Mouse (Mus musculus): ENCODE data around the gene Scamp4.

Gene Scamp4

DNA sequence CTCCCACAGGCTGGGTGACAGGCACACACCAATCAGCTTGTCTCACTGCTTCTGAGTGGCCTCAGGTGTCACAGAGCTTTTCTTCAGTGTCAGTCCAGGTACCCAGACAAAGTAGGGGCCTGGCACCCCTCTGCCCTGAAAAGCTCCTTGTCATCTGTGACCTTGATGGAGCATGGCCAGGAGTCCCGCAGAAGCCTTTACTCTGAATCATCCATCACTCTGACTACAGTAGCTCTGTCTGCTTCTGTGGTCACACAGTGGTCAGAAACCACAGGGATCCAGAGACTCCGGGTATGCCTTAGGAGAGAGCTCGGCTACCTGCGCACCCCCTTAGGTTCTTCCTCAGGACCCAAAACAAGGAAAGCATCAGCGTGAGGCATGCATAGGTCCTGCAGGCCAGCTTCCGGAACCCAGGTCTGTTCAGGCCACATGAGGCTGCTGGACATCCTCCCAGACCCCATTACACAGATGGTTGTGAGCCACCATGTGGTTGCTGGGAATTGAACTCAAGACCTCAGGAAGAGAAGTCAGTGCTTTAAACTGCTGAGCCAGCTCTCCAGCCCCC is 50.6 kb downstream of the Scamp4 start:
- no peak for DNase-seq (ENCODE audit: low read depth, low spot score)

DNA sequence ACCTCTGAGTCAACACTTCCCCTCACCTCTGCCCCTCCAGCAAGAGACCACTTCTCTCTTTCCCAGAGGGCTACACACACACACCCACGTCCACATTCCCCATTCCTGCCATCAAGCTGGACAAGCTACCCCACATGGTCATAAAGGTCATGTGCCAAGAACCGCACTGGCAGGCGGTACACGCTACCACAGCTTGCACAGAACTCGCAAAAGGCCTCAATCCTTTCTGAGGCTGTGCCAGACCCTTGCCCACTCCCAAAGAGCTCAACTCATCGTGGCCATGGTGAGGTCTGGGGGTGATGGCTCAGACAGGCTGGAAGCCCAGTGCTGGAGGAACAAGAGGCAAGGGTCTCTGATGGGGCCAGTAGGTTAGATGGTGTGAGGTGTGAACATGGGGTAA is 52.2 kb downstream of the Scamp4 start:
- no peak for DNase-seq (ENCODE audit: low read depth, low spot score)

DNA sequence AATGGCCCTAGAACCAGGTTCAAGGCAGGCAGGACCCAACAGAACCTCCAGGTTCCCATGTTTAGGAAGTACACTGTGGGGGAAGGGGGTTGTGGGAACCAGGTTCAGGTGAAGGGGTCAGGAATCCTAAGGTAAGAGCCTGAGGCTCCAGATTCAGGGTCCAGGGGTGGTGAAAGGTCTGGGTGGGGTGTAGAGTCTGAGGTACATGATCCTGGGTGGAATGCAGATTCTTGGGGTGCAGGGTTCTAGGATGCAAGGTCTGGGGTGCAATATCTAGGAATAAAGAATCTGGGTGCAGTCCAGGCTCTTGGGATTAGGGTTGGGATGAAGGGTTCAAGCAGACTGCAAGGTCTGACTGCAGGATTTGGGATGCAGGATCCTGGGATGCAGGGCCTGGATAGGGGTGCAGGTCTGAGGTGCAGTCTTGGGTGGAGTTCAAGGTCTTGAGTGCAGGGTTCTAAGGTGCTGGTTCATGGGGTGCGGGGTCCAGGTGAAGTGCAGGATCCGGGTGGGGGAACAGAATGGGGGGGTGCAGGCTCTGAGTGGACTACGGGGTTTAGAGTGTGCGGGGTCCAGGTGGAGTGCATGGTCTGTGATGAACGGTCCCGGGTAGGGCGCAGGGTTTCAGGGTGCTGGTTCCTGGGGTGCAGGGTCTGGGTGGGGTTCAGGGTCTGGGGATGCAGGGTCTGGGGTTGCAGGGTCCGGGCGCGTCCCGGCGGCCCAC is 52.9 kb downstream of the Scamp4 start:
- DNase-seq (ENCODE audit: low read depth, low spot score), result no peak

DNA sequence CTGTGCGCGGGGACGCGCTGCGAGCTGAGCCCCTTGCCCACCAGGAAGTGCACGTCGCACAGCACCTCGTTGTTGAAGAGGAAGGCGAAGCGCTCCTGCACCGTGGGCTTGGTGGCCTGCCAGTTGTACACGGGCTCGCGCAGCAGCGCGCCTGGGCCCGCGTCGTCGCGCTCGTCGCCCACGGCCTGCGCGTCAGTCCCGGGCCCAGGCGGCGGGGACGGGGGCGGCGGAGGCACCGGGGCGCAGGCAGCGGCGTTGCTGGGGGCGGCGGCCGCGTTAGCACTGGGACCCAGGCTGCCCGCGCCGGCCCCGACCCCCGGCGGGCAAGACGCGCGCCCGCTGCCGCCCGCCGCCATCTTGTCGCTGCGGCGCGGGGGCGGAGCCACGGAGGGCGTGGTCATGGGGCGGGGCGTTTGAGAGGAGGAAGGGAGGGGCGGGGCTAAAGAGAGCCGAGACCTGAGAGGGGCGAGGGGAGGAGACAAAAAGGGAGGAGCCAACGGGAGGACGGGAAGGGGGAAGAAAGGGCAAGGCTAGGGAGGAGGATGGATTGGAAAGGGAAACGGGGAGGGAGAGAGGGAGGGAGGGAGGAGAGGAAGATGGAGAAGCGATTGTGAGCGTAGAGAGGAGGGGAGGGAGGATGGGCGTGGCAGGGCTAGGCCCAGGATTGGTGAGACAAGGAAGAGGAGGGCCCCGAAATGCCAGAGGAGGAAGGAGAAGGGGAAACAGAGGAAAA is 53.6 kb downstream of the Scamp4 start:
- peak; percentile 94 for DNase-seq (ENCODE audit: low read depth, low spot score)

DNA sequence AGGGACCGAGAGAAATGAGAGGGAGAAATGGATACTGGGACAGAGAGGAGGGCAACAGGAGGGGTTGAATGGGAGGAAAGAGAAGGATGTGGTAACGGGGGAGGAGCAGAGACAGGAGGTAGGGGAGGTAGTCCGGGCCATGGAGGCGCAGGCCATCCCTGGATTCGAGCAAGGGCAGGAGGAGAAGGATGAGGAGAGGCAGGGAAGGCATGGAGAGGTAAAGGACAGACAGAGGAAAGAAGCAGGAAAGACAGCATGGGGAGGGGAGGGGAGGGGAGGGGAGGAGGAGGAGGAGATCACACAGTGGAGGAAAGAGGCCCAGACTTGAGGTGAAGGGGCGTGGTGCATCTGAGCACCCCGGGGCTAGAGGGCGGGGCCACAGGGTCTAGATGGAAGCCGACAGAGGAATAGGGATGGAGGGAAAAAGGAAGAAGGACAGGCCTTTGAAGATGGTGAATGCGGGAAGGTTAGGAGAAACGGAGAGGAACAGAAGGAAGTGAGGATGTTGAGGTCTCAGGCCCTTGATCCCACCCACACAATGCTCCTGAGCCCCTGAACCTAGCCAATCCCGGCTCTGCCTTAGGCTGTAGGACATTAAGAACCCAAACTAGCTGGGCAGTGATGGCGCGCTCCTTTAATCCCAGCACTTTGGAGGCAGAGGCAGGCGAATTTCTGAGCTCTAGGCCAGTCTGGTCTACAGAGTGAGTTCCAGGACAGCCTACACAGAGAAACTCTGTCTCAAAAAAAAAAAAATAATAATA is 54.4 kb downstream of the Scamp4 start, which contains the start of gene Btbd2:
Btbd2 (minus strand) TSS at position 209 of the 761 bp plus-strand sequence.
- DNase-seq (ENCODE audit: low read depth, low spot score), result peak; percentile 65

DNA sequence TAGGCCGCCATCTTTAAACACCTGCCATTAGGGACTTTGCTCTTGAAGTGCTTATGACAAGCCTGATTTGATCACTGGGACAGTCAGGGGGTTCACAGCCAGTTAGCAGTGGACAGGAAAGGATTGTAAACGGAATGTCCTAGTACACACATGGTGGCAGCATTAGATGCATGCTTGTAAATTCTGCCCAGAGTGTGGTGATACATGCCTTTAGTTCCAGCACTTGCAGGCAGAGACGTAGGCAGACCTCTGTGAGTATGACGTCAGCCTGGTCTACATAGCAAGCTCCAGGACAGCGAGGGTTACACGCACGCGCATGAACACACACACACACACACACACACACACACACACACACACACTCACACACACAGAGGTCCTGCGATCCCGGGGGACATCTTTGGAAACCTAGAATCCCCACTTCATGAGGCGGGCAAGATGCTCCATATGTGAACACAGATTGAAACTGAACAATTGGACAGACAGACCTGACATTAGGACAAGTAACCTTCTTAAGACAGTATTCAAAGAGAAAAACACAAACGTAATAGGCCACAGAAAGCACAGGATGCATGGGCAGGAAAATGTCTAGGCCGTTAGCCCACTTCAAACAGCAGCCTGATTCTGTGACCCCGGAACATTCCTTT is 55.6 kb downstream of the Scamp4 start:
- no peak for DNase-seq (ENCODE audit: low read depth, low spot score)

DNA sequence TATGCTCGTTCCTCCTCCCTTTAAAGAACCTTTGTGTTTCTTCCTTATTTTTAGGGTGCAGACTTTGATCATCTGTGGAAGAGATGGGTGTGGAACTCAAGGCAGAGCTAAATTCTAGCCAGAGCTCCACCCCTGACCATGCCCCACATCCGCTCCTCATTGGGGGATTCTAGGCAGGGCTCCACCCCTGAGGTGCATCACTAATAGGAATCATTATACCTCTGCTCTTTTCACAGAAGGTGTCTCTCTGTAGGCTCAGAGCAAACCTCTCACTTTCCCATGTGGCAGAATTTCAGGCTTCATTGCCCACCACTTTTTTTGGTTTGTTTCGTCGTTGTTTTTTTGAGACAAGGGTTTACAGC is 56.1 kb downstream of the Scamp4 start:
- no peak for DNase-seq (ENCODE audit: low read depth, low spot score)

DNA sequence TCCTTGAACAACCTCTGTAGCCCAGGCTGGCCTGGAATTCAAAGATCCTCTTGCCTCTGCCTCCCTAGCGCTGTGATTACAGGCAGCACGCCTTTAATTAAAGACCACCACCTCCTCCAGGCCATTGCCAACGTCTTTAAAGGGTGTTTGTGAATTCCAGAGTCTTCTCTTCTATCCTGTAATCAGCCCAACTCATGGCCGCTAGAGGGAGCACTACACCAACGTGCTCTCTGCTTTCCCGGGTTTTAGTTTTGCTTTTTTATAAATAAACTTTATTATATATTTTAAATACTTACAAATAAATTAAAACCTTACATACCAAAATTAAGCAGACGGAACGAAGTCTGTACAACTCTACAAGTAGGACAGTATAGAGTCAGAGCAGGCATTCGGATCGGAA is 56.5 kb downstream of the Scamp4 start:
- DNase-seq (ENCODE audit: low read depth, low spot score), result peak; percentile 71

DNA sequence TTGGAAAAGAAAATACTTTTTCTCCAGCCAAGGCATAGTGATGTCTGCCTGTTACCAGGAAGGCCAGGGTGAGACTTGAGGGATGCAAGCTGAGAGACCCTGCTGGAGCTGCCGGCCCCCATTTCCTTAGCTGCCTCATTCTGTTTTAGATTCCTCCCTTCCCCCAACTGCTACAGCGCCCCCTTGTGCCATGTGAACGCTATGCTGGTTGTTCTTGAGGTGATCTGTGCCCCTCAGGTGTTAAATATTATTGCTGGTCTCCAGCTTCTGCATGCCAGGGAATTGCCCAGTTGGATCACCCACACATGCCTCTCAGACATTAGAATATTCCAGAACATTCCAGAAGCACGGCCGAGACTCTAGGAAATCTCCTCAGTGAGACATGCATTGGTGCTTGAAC is 58.5 kb downstream of the Scamp4 start:
- peak; percentile 62 for DNase-seq (ENCODE audit: low read depth, low spot score)

DNA sequence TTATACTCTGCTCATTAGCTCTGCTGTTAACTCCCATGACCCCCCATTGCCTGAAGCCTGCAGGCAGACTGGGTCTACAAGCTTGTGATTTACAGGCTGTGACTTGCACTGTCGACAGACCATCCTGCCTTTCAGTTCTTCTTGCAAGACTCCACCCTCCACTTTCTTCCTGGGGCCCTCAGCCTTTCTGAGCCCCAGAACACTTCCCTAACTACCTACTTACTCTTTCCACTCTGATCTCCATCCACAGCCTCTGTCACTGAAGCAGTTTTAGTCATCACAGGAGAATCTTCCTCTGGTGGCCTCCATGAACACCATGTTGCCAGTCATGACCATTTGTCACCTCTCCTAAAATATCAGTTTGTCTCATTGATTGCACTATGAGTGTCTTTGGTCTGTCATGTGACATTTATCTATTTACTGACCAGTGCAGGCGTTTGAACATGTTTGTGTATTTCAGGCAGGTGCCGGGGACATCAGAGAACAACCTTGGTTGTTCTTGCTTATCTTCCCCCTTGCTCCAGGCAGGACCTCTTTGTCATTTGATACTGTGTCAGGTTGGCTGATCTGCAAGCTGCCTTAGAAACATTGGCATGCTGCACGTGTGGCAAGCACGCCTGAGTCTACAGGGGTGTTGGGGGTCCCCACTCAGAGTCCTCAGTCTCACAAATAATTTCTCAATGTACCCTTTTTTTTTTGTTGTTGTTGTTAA is 61.0 kb downstream of the Scamp4 start:
- DNase-seq (ENCODE audit: low read depth, low spot score), result no peak

DNA sequence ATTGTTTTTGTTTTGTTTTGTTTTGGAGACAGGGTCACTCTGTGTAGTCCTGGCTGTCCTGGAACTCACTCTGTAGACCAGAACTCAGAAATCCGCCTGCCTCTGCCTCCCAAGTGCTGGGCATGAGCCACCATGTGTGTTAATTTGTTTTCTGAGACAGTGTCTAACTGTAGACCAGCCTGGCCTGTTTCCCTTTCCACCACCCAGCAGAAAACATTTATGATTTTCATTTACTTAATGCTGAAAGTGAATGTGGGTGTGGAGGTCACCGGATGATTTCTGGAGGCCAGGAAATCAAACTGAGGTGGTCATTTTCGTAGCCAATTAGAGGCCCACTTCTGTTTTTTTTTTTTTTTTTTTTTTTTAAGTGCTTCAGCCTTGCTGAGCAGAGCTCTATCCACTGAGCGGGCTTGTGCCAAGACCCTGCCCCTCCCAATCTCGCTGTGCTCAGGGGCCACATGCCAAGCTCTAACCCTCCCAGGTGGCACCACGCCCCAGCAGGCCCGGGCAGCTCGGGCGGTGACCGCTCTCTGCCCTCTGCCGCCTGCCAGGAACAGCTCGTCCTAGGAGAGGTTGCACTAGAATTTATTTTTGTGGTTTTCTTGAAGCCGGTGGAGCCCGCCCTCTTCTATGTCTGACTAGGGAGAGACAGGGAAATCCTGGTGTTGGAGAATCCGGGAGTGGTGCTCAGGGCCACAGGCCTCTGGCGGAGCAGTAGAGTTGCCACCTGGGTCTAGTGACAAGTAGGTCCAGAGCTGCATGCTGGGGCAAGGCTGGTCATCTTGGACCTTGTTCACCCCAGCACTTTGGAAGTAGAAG is 61.7 kb downstream of the Scamp4 start:
- DNase-seq (ENCODE audit: low read depth, low spot score), result no peak

DNA sequence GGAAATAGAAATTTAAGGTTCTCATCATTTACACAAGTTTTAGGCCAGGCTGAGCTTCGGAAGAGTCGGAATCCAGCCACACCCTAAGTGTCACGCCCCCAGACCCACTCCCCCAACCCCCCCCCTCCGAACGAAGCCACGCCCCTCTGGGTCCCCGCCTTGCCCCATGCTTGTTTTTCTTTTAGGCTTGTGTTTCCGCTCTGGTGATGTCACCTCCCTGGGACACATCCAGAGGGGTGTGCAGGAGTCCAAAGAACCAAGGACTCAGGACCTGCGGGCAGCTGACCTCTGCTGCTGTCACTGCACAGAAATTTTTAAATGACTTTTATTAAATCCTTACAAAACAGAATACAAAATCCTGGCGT is 62.3 kb downstream of the Scamp4 start:
- no peak for DNase-seq (ENCODE audit: low read depth, low spot score)
